Mouse (Mus musculus) layer of hippocampus, postnatal 10 days (tissue): ENCODE results near the gene Camta1. TPM values are rescaled to one million over a fixed set of nuclear protein-coding genes. Genes with fewer than 3 reads are reported as not detected.

Experiments
- DNase-seq, 2 experiments: peaks; one replicate each; pipeline ENCODE4 v3.0.0; 2021; ENCODE audit warnings: low spot score in 2 of 2
- long read RNA-seq: library from polyadenylated mRNA; stranded (forward); transcript quantifications from one replicate; pipeline ENCODE4 v2.0.0, GENCODE M21; 2023
- total RNA-seq, 2 experiments: library from RNA; stranded (reverse); gene quantifications; 2 replicates each; pipeline ENCODE4 v1.2.3; 2021

Gene Camta1
- total RNA-seq = 100 to 1,000 TPM; 218 to 223 TPM
- long read RNA-seq, full-length matches to known transcripts = 33 of 83 reads
- long read RNA-seq, partial matches to known transcripts = 10 of 83 reads
- long read RNA-seq, other reads (novel, unspliced or antisense) = 40 of 83 reads

- peak; percentile 99 to 100 for DNase-seq
Measured at GRCm38 (mm10) chr4:151861806-151862739, at the start of gene Camta1. TSS of gene Camta1 (minus strand) at chr4:151861876.

GRCm38 (mm10) chr4:151908809-151909208 is 47.1 kb upstream of the Camta1 start:
- DNase-seq = no peak

- no peak for DNase-seq
Measured at GRCm38 (mm10) chr4:151907577-151908343, 46.1 kb upstream of the Camta1 start.

GRCm38 (mm10) chr4:151905621-151906020 is 43.9 kb upstream of the Camta1 start:
- no peak for DNase-seq

- DNase-seq = no peak
Measured at GRCm38 (mm10) chr4:151904098-151904497, 42.4 kb upstream of the Camta1 start.

GRCm38 (mm10) chr4:151902689-151903241 is 41.1 kb upstream of the Camta1 start:
- no peak for DNase-seq

GRCm38 (mm10) chr4:151902046-151902688 is 40.5 kb upstream of the Camta1 start:
- DNase-seq = no peak

- DNase-seq = no peak
Measured at GRCm38 (mm10) chr4:151901422-151901821, 39.7 kb upstream of the Camta1 start.

- DNase-seq = no peak
Measured at GRCm38 (mm10) chr4:151900735-151901134, 39.1 kb upstream of the Camta1 start.

- no peak for DNase-seq
Measured at GRCm38 (mm10) chr4:151899707-151900384, 38.2 kb upstream of the Camta1 start.

- peak in 1 of 2 experiments; percentile 36 for DNase-seq
Measured at GRCm38 (mm10) chr4:151898600-151899245, 37.0 kb upstream of the Camta1 start.

GRCm38 (mm10) chr4:151897069-151897617 is 35.5 kb upstream of the Camta1 start:
- no peak for DNase-seq

GRCm38 (mm10) chr4:151895624-151896023 is 33.9 kb upstream of the Camta1 start:
- DNase-seq = no peak

GRCm38 (mm10) chr4:151894926-151895325 is 33.2 kb upstream of the Camta1 start:
- DNase-seq = no peak

GRCm38 (mm10) chr4:151893241-151893640 is 31.6 kb upstream of the Camta1 start:
- no peak for DNase-seq

- no peak for DNase-seq
Measured at GRCm38 (mm10) chr4:151881590-151881989, 19.9 kb upstream of the Camta1 start.

- DNase-seq = no peak
Measured at GRCm38 (mm10) chr4:151880044-151880690, 18.5 kb upstream of the Camta1 start.

- DNase-seq = no peak
Measured at GRCm38 (mm10) chr4:151876400-151876799, 14.7 kb upstream of the Camta1 start.

GRCm38 (mm10) chr4:151863511-151863910 is 1.8 kb upstream of the Camta1 start:
- DNase-seq = no peak
